Mouse (Mus musculus) neural tube, embryonic 14.5 days (tissue): ENCODE data around the gene Myh3. TPM values are rescaled to one million over a fixed set of nuclear protein-coding genes. Genes with fewer than 3 reads are reported as not detected.
A peak's percentile ranks its signal among the peaks of the same experiment; 100 is the strongest.

Experiments
- ATAC-seq: fragments of 200-750 bp; cut with Nextera tagmentation; 2 replicates; pipeline ENCODE4 v1.8.0; 2017; ENCODE audit warnings: low read depth, mild to moderate bottlenecking, moderate TSS enrichment, moderate library complexity
- H3K27ac ChIP-seq: fragments of 300-500 bp; sonication (generic); 2 replicates; pipeline ENCODE4 v1.5.1; 2014; ENCODE audit warnings: low read depth, mild to moderate bottlenecking, control low read depth, low read length, moderate library complexity, mixed read lengths
- H3K27me3 ChIP-seq: fragments of 300-500 bp; sonication (generic); 2 replicates; pipeline ENCODE4 v1.6.1; 2014; ENCODE audit warnings: low read length; ENCODE audit not compliant: control insufficient read depth, insufficient read depth
- H3K36me3 ChIP-seq: fragments of 300-500 bp; sonication (generic); 2 replicates; pipeline ENCODE4 v1.6.1; 2014; ENCODE audit warnings: low read length, mixed read lengths; ENCODE audit not compliant: control insufficient read depth, insufficient read depth
- H3K4me1 ChIP-seq: fragments of 300-500 bp; sonication (generic); 2 replicates; pipeline ENCODE4 v1.6.1; 2014; ENCODE audit warnings: low read length; ENCODE audit not compliant: control insufficient read depth, insufficient read depth
- H3K4me2 ChIP-seq: fragments of 300-500 bp; sonication (generic); 2 replicates; pipeline ENCODE4 v1.6.1; 2014; ENCODE audit warnings: mild to moderate bottlenecking, low read depth, low read length, control low read depth
- H3K4me3 ChIP-seq: fragments of 300-500 bp; sonication (generic); 2 replicates; pipeline ENCODE4 v1.5.1; 2014; ENCODE audit warnings: low read depth, low read length, control low read depth, mixed read lengths
- H3K9ac ChIP-seq: fragments of 300-500 bp; sonication (generic); replicated peaks from 2 replicates; pipeline ENCODE4 v1.6.1; 2014; ENCODE audit warnings: low read depth, mild to moderate bottlenecking, control low read depth, low read length, mixed read lengths
- H3K9me3 ChIP-seq: fragments of 300-500 bp; sonication (generic); 2 replicates; pipeline ENCODE4 v1.6.1; 2016; ENCODE audit warnings: low read length; ENCODE audit not compliant: control insufficient read depth
- WGBS: fragments of 180-500 bp; shearing (Covaris S2); extraction: QIAGEN DNeasy Blood & Tissue Kit; methylation state at CpG from one replicate; pipeline ENCODE4 v1.1.7; 2014; 5-methylcytosine and 5-hydroxymethylcytosine counted together
- polyA plus RNA-seq: library from polyadenylated mRNA; unstranded; fragments of >200 nt; fragmentation: Nextera tagmentation; extraction: Ambion mirVana; gene quantifications from 2 replicates; pipeline ENCODE4 v1.2.1, GENCODE M21; 2014

Myh3 gene
- polyA plus RNA-seq, 1 experiment from 2014 or later: 1.6 TPM

DNA sequence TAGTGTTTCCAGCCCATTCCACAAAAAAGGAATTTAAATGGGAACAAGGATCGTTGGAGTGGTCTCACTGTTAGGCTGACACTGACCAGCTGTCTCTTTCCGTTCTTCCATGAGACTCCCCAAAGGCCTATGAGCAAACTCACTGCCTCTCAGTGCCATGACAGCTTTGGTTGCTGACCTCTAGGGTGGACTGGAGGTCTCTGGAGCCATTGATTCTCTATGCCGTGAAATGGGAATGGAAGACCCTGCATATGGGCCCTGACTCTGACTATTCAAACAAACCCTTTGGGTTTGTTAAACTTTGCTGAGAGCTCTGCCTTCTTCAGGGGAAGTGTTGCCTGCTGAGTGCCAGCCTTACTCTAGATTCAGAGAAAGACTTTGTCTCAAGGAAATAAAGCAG lies 10.4 kb upstream of the Myh3 start:
- H3K9me3 ChIP-seq: no peaks in the 10 kb centered on the region
- H3K27ac ChIP-seq: no peak overlapping the region
- no peaks in the 10 kb centered on the region for H3K4me1 ChIP-seq
- WGBS: 95% methylated on average over 3 of the region's 3 CpGs
- peaks cover 24% of the 10 kb centered on the region for H3K36me3 ChIP-seq
- H3K4me3 ChIP-seq: no peak overlapping the region
- ATAC-seq: no peak
- H3K9ac ChIP-seq: no peak overlapping the region
- H3K27me3 ChIP-seq: no peaks in the 10 kb centered on the region
- no peak overlapping the region for H3K4me2 ChIP-seq

DNA sequence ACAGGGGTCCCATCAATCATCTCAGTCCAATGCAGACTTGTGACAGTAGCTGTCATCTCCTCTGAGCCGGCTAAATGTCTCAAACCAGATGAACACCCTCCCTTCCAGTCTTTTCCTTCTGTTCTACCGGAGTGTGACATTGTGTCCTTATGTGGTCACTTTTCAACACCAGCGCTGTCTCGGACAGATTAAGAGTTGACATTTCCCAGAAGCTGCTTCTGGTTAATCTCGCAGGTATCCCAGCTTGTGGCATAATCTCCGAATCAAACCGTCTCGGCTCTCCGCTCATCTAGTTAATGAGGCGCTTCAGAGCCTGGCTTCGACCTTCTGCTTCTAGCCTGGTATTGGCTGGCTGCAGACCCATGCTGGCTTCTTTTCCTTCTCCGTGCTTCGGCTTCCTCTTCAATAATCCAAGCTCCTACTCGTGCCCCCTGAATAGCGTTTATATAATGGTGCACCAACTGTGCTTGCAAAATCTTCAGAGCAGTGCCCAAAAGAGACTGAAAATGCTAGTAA lies 5.4 kb upstream of the Myh3 start:
- Histone ChIP-seq H3K27me3 (no peaks in the 10 kb centered on the region), H3K9me3 (no peaks in the 10 kb centered on the region), H3K36me3 (no peaks in the 10 kb centered on the region), H3K4me1 (no peaks in the 10 kb centered on the region), H3K4me3 (no peak overlapping the region), H3K9ac (no peak overlapping the region), H3K4me2 (no peak overlapping the region), H3K27ac (no peak overlapping the region)
- ATAC-seq: no peak
- WGBS: 69% methylated on average over 15 of the region's 15 CpGs

DNA sequence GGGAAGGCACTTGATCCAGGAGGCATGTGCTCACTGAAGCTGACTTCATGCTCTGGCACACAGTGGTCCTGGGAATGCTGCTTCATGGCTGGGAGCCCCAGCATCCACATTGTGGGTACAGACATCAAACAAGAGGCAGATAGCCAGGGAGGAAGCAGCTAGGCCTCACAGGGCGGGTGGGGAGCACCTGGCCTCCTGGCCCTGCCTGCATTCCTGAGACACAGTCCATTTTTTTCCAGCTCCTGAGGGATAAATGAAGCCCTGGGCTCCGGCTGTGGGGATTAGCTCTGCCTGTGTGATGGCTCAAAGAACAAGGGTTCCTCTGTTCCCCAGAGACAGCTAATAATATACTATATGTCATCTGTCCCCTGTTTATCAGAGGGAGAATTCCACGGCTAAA lies 3.1 kb upstream of the Myh3 start:
- Histone ChIP-seq H3K36me3 (no peaks in the 10 kb centered on the region), H3K9ac (no peak overlapping the region), H3K9me3 (no peaks in the 10 kb centered on the region), H3K4me2 (no peak overlapping the region), H3K4me3 (no peak overlapping the region), H3K27ac (no peak overlapping the region), H3K27me3 (no peaks in the 10 kb centered on the region), H3K4me1 (no peaks in the 10 kb centered on the region)
- no peak for ATAC-seq
- WGBS: 33% methylated on average over 3 of the region's 3 CpGs

DNA sequence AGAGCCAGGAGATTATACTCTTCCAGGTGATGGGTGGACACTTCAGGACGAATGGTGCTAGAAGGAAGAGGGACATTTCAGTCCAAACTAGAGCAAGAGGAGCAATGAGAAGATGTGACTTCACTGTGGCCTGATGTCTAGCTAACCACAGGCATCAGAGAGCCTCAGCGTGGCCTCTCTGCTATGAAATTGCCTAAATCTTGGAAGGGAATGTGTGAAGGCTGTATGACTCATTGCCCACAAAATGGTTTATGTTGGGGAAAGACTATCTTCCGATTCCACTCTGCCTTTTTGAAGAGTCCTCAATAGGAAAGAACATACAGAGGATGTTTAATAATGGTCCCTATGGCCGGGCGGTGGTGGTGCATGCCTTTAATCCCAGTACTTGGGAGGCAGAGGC lies 1.3 kb upstream of the Myh3 start:
- H3K27me3 ChIP-seq: no peaks in the 10 kb centered on the region
- no peak for ATAC-seq
- no peak overlapping the region for H3K27ac ChIP-seq
- H3K9ac ChIP-seq: no peak overlapping the region
- WGBS: 84% methylated on average over 5 of the region's 5 CpGs
- H3K4me1 ChIP-seq: no peaks in the 10 kb centered on the region
- no peak overlapping the region for H3K4me3 ChIP-seq
- no peaks in the 10 kb centered on the region for H3K36me3 ChIP-seq
- no peak overlapping the region for H3K4me2 ChIP-seq
- H3K9me3 ChIP-seq: no peaks in the 10 kb centered on the region

DNA sequence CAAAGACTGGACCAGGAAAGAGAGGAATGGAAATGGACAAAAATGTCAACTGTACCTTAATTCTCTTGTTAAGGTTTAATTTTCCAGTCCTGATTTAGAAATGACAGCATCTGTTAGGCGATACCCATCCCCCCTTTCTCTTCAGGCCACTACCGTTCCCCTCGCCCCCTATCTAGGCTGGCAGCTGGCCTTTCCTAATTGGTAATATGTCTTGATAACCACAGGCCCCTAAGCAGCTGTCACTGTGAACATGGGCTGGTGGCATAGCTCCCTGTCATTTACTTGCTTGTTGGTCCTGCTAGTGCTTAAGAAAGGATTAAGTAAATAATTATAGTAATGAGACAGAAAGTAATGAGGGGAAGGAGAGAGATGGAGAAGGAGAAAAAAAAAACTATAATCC lies 665 bp upstream of the Myh3 start:
- Histone ChIP-seq H3K9me3 (no peaks in the 10 kb centered on the region), H3K4me1 (no peaks in the 10 kb centered on the region), H3K27me3 (no peaks in the 10 kb centered on the region), H3K27ac (no peak overlapping the region), H3K4me3 (no peak overlapping the region), H3K9ac (no peak overlapping the region), H3K36me3 (no peaks in the 10 kb centered on the region), H3K4me2 (no peak overlapping the region)
- 28% methylated on average over 3 of the region's 3 CpGs for WGBS
- no peak for ATAC-seq

DNA sequence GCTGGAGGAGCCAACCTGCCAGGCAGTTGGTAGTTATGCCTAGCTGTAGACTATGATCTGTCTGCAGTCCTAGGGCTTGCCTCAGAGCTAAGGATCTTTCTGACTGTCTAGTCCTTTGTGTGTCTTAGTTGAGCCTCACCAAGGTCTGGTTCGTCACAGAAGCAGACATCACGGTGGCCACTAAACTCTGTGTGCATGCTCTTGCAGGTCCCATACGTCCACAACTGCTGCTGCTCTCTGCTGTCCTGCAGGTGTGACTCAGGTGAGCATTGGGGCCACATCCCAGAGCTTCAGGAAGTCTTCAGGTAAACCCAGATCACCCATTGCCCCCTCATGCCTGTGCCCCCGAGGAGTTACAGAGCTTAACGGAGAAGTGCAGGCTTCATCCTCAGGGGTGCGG lies 788 bp downstream of the Myh3 start:
- H3K36me3 ChIP-seq: no peaks in the 10 kb centered on the region
- no peak overlapping the region for H3K27ac ChIP-seq
- H3K9me3 ChIP-seq: no peaks in the 10 kb centered on the region
- H3K4me1 ChIP-seq: no peaks in the 10 kb centered on the region
- no peaks in the 10 kb centered on the region for H3K27me3 ChIP-seq
- H3K4me3 ChIP-seq: no peak overlapping the region
- no peak for ATAC-seq
- no peak overlapping the region for H3K9ac ChIP-seq
- no peak overlapping the region for H3K4me2 ChIP-seq
- WGBS: 90% methylated on average over 6 of the region's 6 CpGs

DNA sequence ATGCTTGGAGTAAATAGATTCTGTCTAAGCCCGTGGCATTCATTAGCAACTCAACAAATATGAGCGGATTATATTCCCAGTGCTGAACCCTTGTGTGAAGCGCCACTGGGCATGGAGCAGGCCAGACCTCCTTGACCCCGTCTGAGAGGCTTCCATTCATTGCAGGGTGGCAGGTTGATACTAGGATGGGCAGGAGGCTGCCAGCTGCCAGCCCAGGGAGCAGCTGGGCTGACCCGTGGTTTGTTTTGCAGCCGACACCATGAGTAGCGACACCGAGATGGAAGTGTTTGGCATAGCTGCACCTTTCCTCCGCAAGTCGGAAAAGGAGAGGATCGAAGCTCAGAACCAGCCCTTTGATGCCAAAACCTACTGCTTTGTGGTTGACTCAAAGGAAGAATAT lies 1.6 kb downstream of the Myh3 start:
- no peak overlapping the region for H3K9ac ChIP-seq
- no peaks in the 10 kb centered on the region for H3K4me1 ChIP-seq
- WGBS: 50% methylated on average over 11 of the region's 11 CpGs
- no peaks in the 10 kb centered on the region for H3K36me3 ChIP-seq
- H3K9me3 ChIP-seq: no peaks in the 10 kb centered on the region
- H3K27me3 ChIP-seq: no peaks in the 10 kb centered on the region
- H3K27ac ChIP-seq: no peak overlapping the region
- no peak overlapping the region for H3K4me2 ChIP-seq
- no peak overlapping the region for H3K4me3 ChIP-seq
- ATAC-seq: no peak

DNA sequence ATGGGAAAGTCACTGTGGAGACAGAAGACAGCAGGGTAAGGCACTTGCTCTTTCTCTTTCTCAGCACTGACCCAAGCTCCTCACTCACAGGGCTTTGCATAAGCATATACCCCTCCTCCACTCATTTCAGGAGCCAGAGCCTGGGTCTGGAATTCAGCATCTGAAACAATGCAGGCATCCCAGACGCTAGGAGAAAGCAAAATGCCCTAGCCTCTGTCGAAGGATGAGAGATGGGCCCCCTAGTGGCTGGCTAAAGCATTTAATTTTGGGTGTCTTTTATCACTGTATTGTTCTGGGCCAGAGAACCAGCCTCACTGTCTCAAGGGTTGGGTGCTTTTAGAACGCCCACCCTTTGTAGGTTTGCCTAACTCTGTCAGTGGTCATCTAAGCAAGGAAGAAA lies 2.1 kb downstream of the Myh3 start:
- ATAC-seq: peak; percentile 65; the same call in 1 of the 2 replicates
- H3K36me3 ChIP-seq: no peaks in the 10 kb centered on the region
- no peak overlapping the region for H3K4me2 ChIP-seq
- no peak overlapping the region for H3K9ac ChIP-seq
- no peak overlapping the region for H3K27ac ChIP-seq
- no peaks in the 10 kb centered on the region for H3K4me1 ChIP-seq
- H3K4me3 ChIP-seq: no peak overlapping the region
- 3% methylated on average over 3 of the region's 3 CpGs for WGBS
- no peaks in the 10 kb centered on the region for H3K27me3 ChIP-seq
- H3K9me3 ChIP-seq: no peaks in the 10 kb centered on the region

DNA sequence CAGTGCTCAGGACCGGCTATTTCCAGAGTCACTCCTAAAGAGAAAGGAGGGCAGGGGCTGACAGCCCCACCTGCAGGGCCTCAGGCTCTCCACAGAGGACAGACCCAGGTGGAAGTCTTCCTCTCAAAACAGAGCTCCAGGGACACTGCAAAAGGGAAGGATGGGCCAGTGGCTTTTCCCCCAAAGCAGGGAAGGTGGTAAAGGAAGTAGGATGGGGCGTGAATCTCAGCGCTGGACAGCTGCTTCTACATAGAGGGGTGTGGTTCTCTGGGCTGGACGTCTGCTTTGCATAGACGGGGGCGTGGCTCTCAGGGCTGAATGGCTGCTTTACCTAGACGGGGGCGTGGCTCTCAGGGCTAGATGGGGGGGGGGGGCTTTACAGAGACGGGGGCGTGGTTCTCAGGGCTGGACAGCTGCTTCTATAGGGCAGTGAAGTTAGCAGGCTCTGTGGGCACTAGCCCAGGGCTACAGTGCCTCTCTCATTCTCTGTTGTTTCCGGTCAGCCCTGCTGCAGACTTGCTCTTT lies 3.1 kb downstream of the Myh3 start:
- no peak overlapping the region for H3K27ac ChIP-seq
- no peak overlapping the region for H3K4me3 ChIP-seq
- H3K4me1 ChIP-seq: no peaks in the 10 kb centered on the region
- no peaks in the 10 kb centered on the region for H3K27me3 ChIP-seq
- H3K9me3 ChIP-seq: no peaks in the 10 kb centered on the region
- ATAC-seq: peak; percentile 28; the same call in 1 of the 2 replicates
- H3K9ac ChIP-seq: no peak overlapping the region
- 4% methylated on average over 11 of the region's 11 CpGs for WGBS
- H3K4me2 ChIP-seq: no peak overlapping the region
- no peaks in the 10 kb centered on the region for H3K36me3 ChIP-seq
